Mouse (Mus musculus) testis, adult 2 months (tissue): ENCODE measurements around the gene Mpp3.

Experiments used
- CTCF ChIP-seq: fragments of 200-500 bp; IDR thresholded peaks from 2 replicates; pipeline ENCODE4 v1.5.1; 2012; ENCODE audit warnings: low read depth, mild to moderate bottlenecking, inconsistent platforms, low read length, moderate library complexity; ENCODE audit not compliant: control insufficient read depth, insufficient read depth, insufficient replicate concordance
- POLR2A ChIP-seq: fragments of 200-500 bp; IDR thresholded peaks from 2 replicates; pipeline ENCODE4 v1.6.1; 2012; ENCODE audit warnings: low read depth, mild to moderate bottlenecking, inconsistent platforms, low read length, moderate library complexity; ENCODE audit not compliant: control insufficient read depth

GRCm38 (mm10) chr11:102025991-102026660 is 2.1 kb downstream of the Mpp3 start:
- TF ChIP-seq POLR2A, result no peak
- TF ChIP-seq CTCF, result no peak
